Mouse (Mus musculus): ENCODE data around the gene Cc2d1b.

- no peak for TF ChIP-seq EP300 (IDR thresholded peaks at IDR 0.05; ENCODE audit: low read depth)
- no peak for TF ChIP-seq CTCF (IDR thresholded peaks at IDR 0.05; ENCODE audit: low read depth)
Measured at GRCm38 (mm10) chr4:108610935-108611334, 8.8 kb upstream of the Cc2d1b start.

All from liver, embryonic 14.5 days (tissue).